Mouse (Mus musculus): ENCODE measurements around the gene Hbq1a.

- TF ChIP-seq GATA1 (IDR thresholded peaks at IDR 0.05; ENCODE audit: borderline replicate concordance, low read length) (no peak), FLI1 (IDR thresholded peaks at IDR 0.05; ENCODE audit: low read length) (no peak)
Observed at GRCm38 (mm10) chr11:32301506-32301905, 1.6 kb downstream of the Hbq1a start.
